Mouse (Mus musculus) intestine, embryonic 14.5 days (tissue): ENCODE data around the gene Ufc1. TPM values are rescaled to one million over a fixed set of nuclear protein-coding genes. Genes with fewer than 3 reads are reported as not detected.

Experiments
- polyA plus RNA-seq: library from polyadenylated mRNA; unstranded; fragments of >200 nt; fragmentation: Nextera tagmentation; extraction: Ambion mirVana; gene quantifications from 2 replicates; pipeline ENCODE4 v1.2.1, GENCODE M21; 2014

Gene Ufc1
- polyA plus RNA-seq, 1 experiment from 2014 or later = 105 TPM

Other genes starting within 250 kb of the Ufc1 start
- gene Fcgr3, start 230.1 kb downstream of the Ufc1 start, polyA plus RNA-seq = 10.7 and 12.7 TPM in 2 replicates
- 1.5 and 2.1 TPM in 2 replicates for gene Cfap126, start 181.1 kb downstream of the Ufc1 start, polyA plus RNA-seq
- gene Sdhc, start 144.4 kb downstream of the Ufc1 start, polyA plus RNA-seq = 341 and 347 TPM in 2 replicates
- gene Mpz, start 144.3 kb downstream of the Ufc1 start, polyA plus RNA-seq = 0.48 and 0.49 TPM in 2 replicates
- gene Pcp4l1, start 98.8 kb downstream of the Ufc1 start, polyA plus RNA-seq = 21.9 and 29.2 TPM in 2 replicates
- gene Nr1i3, start 81.1 kb downstream of the Ufc1 start, polyA plus RNA-seq = 0.55 and 1.7 TPM in 2 replicates
- 27.2 and 31.5 TPM in 2 replicates for gene Tomm40l, start 72.5 kb downstream of the Ufc1 start, polyA plus RNA-seq
- gene Apoa2, start 70.0 kb downstream of the Ufc1 start, polyA plus RNA-seq = 2.5 and 5.2 TPM in 2 replicates
- gene Fcer1g, start 60.7 kb downstream of the Ufc1 start, polyA plus RNA-seq = 47.0 and 55.3 TPM in 2 replicates
- 5.0 and 6.1 TPM in 2 replicates for gene Adamts4, start 44.6 kb downstream of the Ufc1 start, polyA plus RNA-seq
- 247 and 258 TPM in 2 replicates for gene Ndufs2, start 43.6 kb downstream of the Ufc1 start, polyA plus RNA-seq
- 65.5 and 68.4 TPM in 2 replicates for gene B4galt3, start 24.7 kb downstream of the Ufc1 start, polyA plus RNA-seq
- 48.6 and 51.5 TPM in 2 replicates for gene Ppox, start 13.8 kb downstream of the Ufc1 start, polyA plus RNA-seq
- gene Usp21, start 7.0 kb downstream of the Ufc1 start, polyA plus RNA-seq = 63.0 and 68.1 TPM in 2 replicates
- 43.8 and 51.1 TPM in 2 replicates for gene Dedd, start 34.1 kb upstream of the Ufc1 start, polyA plus RNA-seq
- gene Nit1, start 50.6 kb upstream of the Ufc1 start, polyA plus RNA-seq = 31.1 and 34.6 TPM in 2 replicates
- 48.2 and 51.4 TPM in 2 replicates for gene Pfdn2, start 50.6 kb upstream of the Ufc1 start, polyA plus RNA-seq
- gene Klhdc9, start 65.8 kb upstream of the Ufc1 start, polyA plus RNA-seq = 1.5 and 1.7 TPM in 2 replicates
- gene Nectin4, start 75.1 kb upstream of the Ufc1 start, polyA plus RNA-seq = 2.6 and 2.8 TPM in 2 replicates
- 1.1 and 1.3 TPM in 2 replicates for gene Arhgap30, start 93.9 kb upstream of the Ufc1 start, polyA plus RNA-seq
- gene Usf1, start 116.3 kb upstream of the Ufc1 start, polyA plus RNA-seq = 73.7 and 83.4 TPM in 2 replicates
- 2.8 and 3.4 TPM in 2 replicates for gene Tstd1, start 123.8 kb upstream of the Ufc1 start, polyA plus RNA-seq
- 88.7 and 92.1 TPM in 2 replicates for gene F11r, start 142.5 kb upstream of the Ufc1 start, polyA plus RNA-seq
- gene Alyref2, start 208.5 kb upstream of the Ufc1 start, polyA plus RNA-seq = 10.9 and 12.3 TPM in 2 replicates
- not detected in 2 replicates for gene Itln1, start 240.3 kb upstream of the Ufc1 start, polyA plus RNA-seq